Mouse (Mus musculus) ES-E14 (cell line): ENCODE measurements at regions not wholly inside any gene's neighbourhood (a gene's known extent, or its start where the extent isn't known, plus 50 kb on each side); places are given as distances from the start of the nearest gene placed in this dataset.

Source experiments
- CHD2 ChIP-seq: IDR thresholded peaks from 2 replicates; pipeline ENCODE4 v1.6.1; 2014; ENCODE audit warnings: mild to moderate bottlenecking, low read depth, low read length, inconsistent platforms
- HCFC1 ChIP-seq: IDR thresholded peaks from 2 replicates; pipeline ENCODE4 v1.6.1; 2012; ENCODE audit warnings: low read length, inconsistent platforms, borderline replicate concordance; ENCODE audit not compliant: insufficient read depth
- MAFK ChIP-seq: IDR thresholded peaks from 2 replicates; pipeline ENCODE4 v1.6.1; 2014; ENCODE audit warnings: mild to moderate bottlenecking, low read depth, low read length, inconsistent platforms; ENCODE audit not compliant: insufficient read depth
- ZC3H11A ChIP-seq: IDR thresholded peaks from 2 replicates; pipeline ENCODE4 v1.6.1; 2012; ENCODE audit warnings: low read depth, mild to moderate bottlenecking, inconsistent platforms, low read length, borderline replicate concordance
- ZNF384 ChIP-seq: IDR thresholded peaks from 2 replicates; pipeline ENCODE4 v1.6.1; 2012; ENCODE audit warnings: low read depth, low read length, inconsistent platforms

GRCm38 (mm10) chr5:129298646-129299455 is 202.2 kb upstream of the Sfswap start:
- no peak for TF ChIP-seq ZC3H11A
- no peak for TF ChIP-seq MAFK
- no peak for TF ChIP-seq CHD2
- TF ChIP-seq ZNF384, result no peak
- no peak for TF ChIP-seq HCFC1
